19 mouse cellular contexts compared by ENCODE assay signal in the genomic region with DNA sequence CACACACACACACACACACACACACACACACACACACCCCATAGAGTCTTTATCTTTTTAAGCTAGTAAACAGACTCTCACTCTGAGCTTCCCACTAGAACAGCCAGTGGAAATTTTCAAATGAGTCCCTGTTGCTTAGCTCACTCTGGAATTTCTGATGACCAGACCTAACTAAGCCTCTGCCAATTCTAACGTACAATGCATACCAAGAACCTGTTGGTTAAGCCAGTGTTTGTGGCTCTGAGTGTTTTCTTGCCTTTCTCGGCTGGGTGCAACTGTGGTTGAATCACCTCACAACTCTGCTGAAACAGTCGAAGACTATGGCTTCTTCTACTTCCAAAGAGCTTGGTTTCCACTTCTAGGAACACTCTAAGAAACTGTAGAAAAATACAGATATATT.
"Had no signal": no experiment of that assay in that cellular context is flagged by ENCODE, and none has a peak within 500 bp of the region (broad histone marks: within the 10 kb centered on the region; RNA-seq: fewer than 3 reads in every experiment).

No protein-coding gene starts in this region.

- H3K27ac ChIP-seq: left cerebral cortex, adult 2 months; liver, embryonic 14.5 days; lung, embryonic 15.5 days; macrophage; midbrain, embryonic 12.5 days; midbrain, embryonic 15.5 days; neural tube, embryonic 12.5 days had no signal

- H3K4me3 ChIP-seq: left cerebral cortex, adult 2 months; lung, embryonic 15.5 days; midbrain, embryonic 12.5 days; midbrain, embryonic 15.5 days; neural tube, embryonic 12.5 days; neural tube, embryonic 15.5 days had no signal

- H3K9ac ChIP-seq: liver, embryonic 14.5 days; liver, postnatal 0 days; lung, embryonic 15.5 days; midbrain, embryonic 12.5 days; midbrain, embryonic 15.5 days; neural tube, embryonic 12.5 days; neural tube, embryonic 15.5 days had no signal

- H3K4me2 ChIP-seq: liver, embryonic 11.5 days; lung, embryonic 15.5 days; midbrain, embryonic 12.5 days; midbrain, embryonic 15.5 days; neural tube, embryonic 12.5 days had no signal

- H3K4me1 ChIP-seq: midbrain, embryonic 12.5 days; midbrain, embryonic 15.5 days; neural tube, embryonic 12.5 days had no signal

- DNase-seq: kidney, adult 2 months; kidney, postnatal 10 days; kidney, postnatal 36 days; layer of hippocampus, postnatal 36 days; liver, postnatal 0 days; lung, postnatal 14 days; right cerebral cortex, adult 18-20 months; right cerebral cortex, postnatal 14 days; right cerebral cortex, postnatal 4 days; thymus, postnatal 25 days had no signal

- H3K36me3 ChIP-seq: lung, embryonic 15.5 days; midbrain, embryonic 12.5 days; midbrain, embryonic 15.5 days; neural tube, embryonic 12.5 days; neural tube, embryonic 15.5 days had no signal

- ATAC-seq: liver, postnatal 0 days; midbrain, embryonic 15.5 days had no signal

- H3K9me3 ChIP-seq: lung, embryonic 15.5 days; midbrain, embryonic 12.5 days; midbrain, embryonic 15.5 days; neural tube, embryonic 12.5 days; neural tube, embryonic 15.5 days had no signal

- H3K27me3 ChIP-seq: lung, embryonic 15.5 days; midbrain, embryonic 12.5 days; midbrain, embryonic 15.5 days; neural tube, embryonic 12.5 days; neural tube, embryonic 15.5 days had no signal
